Mouse (Mus musculus) megakaryocyte, adult 5-6 weeks (primary cell): Measurements from ENCODE around the gene Usp11. TPM values are rescaled to one million over a fixed set of nuclear protein-coding genes. Genes with fewer than 3 reads are reported as not detected.

Source experiments
- total RNA-seq, 2 experiments: library from RNA; stranded (forward) in 1 of 2; stranded (reverse) in 1 of 2; fragments of 153-499, 151-499 nt in 1 of 2; fragments of 221-1000, 200-1000 nt in 1 of 2; gene quantifications; 2 replicates each; pipeline versions ENCODE4 v1.2.3 to v1.2.4; 2015 to 2017

Usp11 gene
- total RNA-seq, 2 experiments from 2014 or later: 5.2 to 5.5 TPM

Other genes starting within 250 kb of the Usp11 start
- not detected in 2 replicates for gene Rgn, start 154.1 kb upstream of the Usp11 start, total RNA-seq (2015)
- gene Rgn, start 154.1 kb upstream of the Usp11 start, total RNA-seq (2017): not detected in 2 replicates
- gene Rbm10, start 86.4 kb upstream of the Usp11 start, total RNA-seq (2015): 17.3 and 19.2 TPM in 2 replicates
- 44.0 and 47.9 TPM in 2 replicates for gene Rbm10, start 86.4 kb upstream of the Usp11 start, total RNA-seq (2017)
- 169 and 180 TPM in 2 replicates for gene Ndufb11, start 86.3 kb upstream of the Usp11 start, total RNA-seq (2015)
- 84.7 and 91.6 TPM in 2 replicates for gene Ndufb11, start 86.3 kb upstream of the Usp11 start, total RNA-seq (2017)
- 116 and 133 TPM in 2 replicates for gene Uba1, start 45.6 kb upstream of the Usp11 start, total RNA-seq (2015)
- 142 and 148 TPM in 2 replicates for gene Uba1, start 45.6 kb upstream of the Usp11 start, total RNA-seq (2017)
- 41.2 and 53.5 TPM in 2 replicates for gene Cdk16, start 16.0 kb upstream of the Usp11 start, total RNA-seq (2015)
- gene Cdk16, start 16.0 kb upstream of the Usp11 start, total RNA-seq (2017): 21.7 and 22.9 TPM in 2 replicates
- gene Araf, start 93.9 kb downstream of the Usp11 start, total RNA-seq (2015): 52.8 and 56.6 TPM in 2 replicates
- 25.9 and 41.2 TPM in 2 replicates for gene Araf, start 93.9 kb downstream of the Usp11 start, total RNA-seq (2017)
- not detected in 2 replicates for gene Timp1, start 166.3 kb downstream of the Usp11 start, total RNA-seq (2015)
- gene Timp1, start 166.3 kb downstream of the Usp11 start, total RNA-seq (2017): 0.55 TPM in 1 of 2 replicates, not detected in the other
- gene Syn1, start 217.1 kb downstream of the Usp11 start, total RNA-seq (2015): 2.1 TPM in 2 replicates
- 0.16 TPM in 1 of 2 replicates, not detected in the other for gene Syn1, start 217.1 kb downstream of the Usp11 start, total RNA-seq (2017)
- gene Cfp, start 227.6 kb downstream of the Usp11 start, total RNA-seq (2015): 150 and 157 TPM in 2 replicates
- 116 and 120 TPM in 2 replicates for gene Cfp, start 227.6 kb downstream of the Usp11 start, total RNA-seq (2017)
- 7.7 and 8.6 TPM in 2 replicates for gene Elk1, start 246.7 kb downstream of the Usp11 start, total RNA-seq (2015)
- gene Elk1, start 246.7 kb downstream of the Usp11 start, total RNA-seq (2017): 3.3 and 4.9 TPM in 2 replicates